Comparison of ENCODE assay signal across 9 mouse cellular contexts in genomic region chr19:46499539-46499835, GRCm38 (mm10). TPM values are rescaled to one million over a fixed set of nuclear protein-coding genes. Genes with fewer than 3 reads are reported as not detected.
DNase-seq lines count a peak whose midpoint lies in the region; ATAC-seq and TF ChIP-seq lines count a peak whose summit lies in the region.
"Had no signal": no experiment of that assay in that cellular context is flagged by ENCODE, and none has a peak within 500 bp of the region (broad histone marks: within the 10 kb centered on the region; RNA-seq: fewer than 3 reads in every experiment).

No protein-coding gene starts in this region.

- H3K27me3 ChIP-seq in kidney, embryonic 16.5 days (ENCODE audit: insufficient read depth, low read length): no peaks in the 10 kb centered on the region
- H3K27me3 ChIP-seq in embryonic facial prominence, embryonic 13.5 days: no peaks in the 10 kb centered on the region
- H3K27me3 ChIP-seq in intestine, embryonic 15.5 days (replicated peaks): no peaks in the 10 kb centered on the region
- H3K27me3 ChIP-seq in myocyte (ENCODE audit: control insufficient read depth, insufficient read depth, insufficient read length): no peaks in the 10 kb centered on the region
- H3K27me3 ChIP-seq: Patski had no signal

- 0% methylated on average over 3 of the region's 3 CpGs for WGBS in kidney, embryonic 16.5 days
- WGBS in embryonic facial prominence, embryonic 13.5 days: 0% methylated on average over 3 of the region's 3 CpGs
- 3% methylated on average over 3 of the region's 3 CpGs for WGBS in intestine, embryonic 15.5 days

- H3K27ac ChIP-seq in kidney, embryonic 16.5 days (ENCODE audit: low read length): peak overlapping the region; percentile 89
- peak overlapping the region; percentile 83 for H3K27ac ChIP-seq in embryonic facial prominence, embryonic 13.5 days
- peak overlapping the region; percentile 30; the same call in 1 of the 2 replicates for H3K27ac ChIP-seq in intestine, embryonic 15.5 days

- ATAC-seq in kidney, embryonic 16.5 days (ENCODE audit: low FRiP score, low TSS enrichment): no peak
- ATAC-seq in embryonic facial prominence, embryonic 13.5 days (ENCODE audit: insufficient number of reproducible peaks, insufficient read depth, low FRiP score, low TSS enrichment, low read depth): no peak
- ATAC-seq in intestine, embryonic 15.5 days: no peak

- peak overlapping the region; percentile 61 for H3K9ac ChIP-seq in kidney, embryonic 16.5 days (replicated peaks; ENCODE audit: low read length)
- H3K9ac ChIP-seq in embryonic facial prominence, embryonic 13.5 days: 0 out of 2 replicates have a peak overlapping the region, but pooled peaks have one; percentile 55
- H3K9ac ChIP-seq in intestine, embryonic 15.5 days: no peak overlapping the region

- H3K4me3 ChIP-seq in kidney, embryonic 16.5 days (ENCODE audit: low read length): peak overlapping the region; percentile 29
- H3K4me3 ChIP-seq in embryonic facial prominence, embryonic 13.5 days: peak overlapping the region; percentile 89
- peak overlapping the region; percentile 79 for H3K4me3 ChIP-seq in intestine, embryonic 15.5 days (replicated peaks)
- peak overlapping the region; percentile 99 for H3K4me3 ChIP-seq in myocyte

- peak overlapping the region; percentile 46 for H3K4me2 ChIP-seq in kidney, embryonic 16.5 days (replicated peaks; ENCODE audit: low read depth, low read length)
- peak overlapping the region; percentile 98 for H3K4me2 ChIP-seq in embryonic facial prominence, embryonic 13.5 days
- H3K4me2 ChIP-seq in intestine, embryonic 15.5 days (replicated peaks): peak overlapping the region; percentile 87
- H3K4me2 ChIP-seq in myocyte (ENCODE audit: low read depth): peak overlapping the region; percentile 93

- no peaks in the 10 kb centered on the region for H3K9me3 ChIP-seq in kidney, embryonic 16.5 days (ENCODE audit: low read length)
- no peaks in the 10 kb centered on the region for H3K9me3 ChIP-seq in embryonic facial prominence, embryonic 13.5 days
- H3K9me3 ChIP-seq in intestine, embryonic 15.5 days: no peaks in the 10 kb centered on the region

- DNase-seq in kidney, postnatal 14 days: no peak
- no peak for DNase-seq in right cerebral cortex, postnatal 14 days
- no peak for DNase-seq in adrenal gland, postnatal 4 days (ENCODE audit: low spot score in 2 of 2)
- DNase-seq in layer of hippocampus, adult 9-10 months (ENCODE audit: low spot score): no peak

- peak overlapping the region; percentile 85 for H3ac ChIP-seq in myocyte (ENCODE audit: control insufficient read depth, insufficient read length)

- no peaks in the 10 kb centered on the region for H3K36me3 ChIP-seq in kidney, embryonic 16.5 days (ENCODE audit: insufficient read depth, low read length)
- no peaks in the 10 kb centered on the region for H3K36me3 ChIP-seq in embryonic facial prominence, embryonic 13.5 days
- H3K36me3 ChIP-seq in intestine, embryonic 15.5 days: no peaks in the 10 kb centered on the region
- no peaks in the 10 kb centered on the region for H3K36me3 ChIP-seq in myocyte (ENCODE audit: control insufficient read depth, insufficient read depth)

- H3K4me1 ChIP-seq in kidney, embryonic 16.5 days (ENCODE audit: insufficient read depth, low read length): peaks cover 10% of the 10 kb centered on the region
- peaks cover 18% of the 10 kb centered on the region for H3K4me1 ChIP-seq in embryonic facial prominence, embryonic 13.5 days
- H3K4me1 ChIP-seq in intestine, embryonic 15.5 days (replicated peaks): peaks cover 3% of the 10 kb centered on the region; the same call in 1 of the 2 replicates

- H3K79me2 ChIP-seq in myocyte (ENCODE audit: control insufficient read depth, insufficient read depth): peaks cover 15% of the 10 kb centered on the region

- no peak for TF ChIP-seq POLR2A in myocyte (IDR thresholded peaks at IDR 0.05; ENCODE audit: insufficient read length, low read depth)

TF ChIP-seq in myocyte, 11 proteins besides CTCF, POLR2A, EP300 and RAD21:
- TF ChIP-seq POLR2AphosphoS2 (IDR thresholded peaks at IDR 0.05; ENCODE audit: insufficient read length, low read depth) (no peak), MYOG (IDR thresholded peaks at IDR 0.05; ENCODE audit: control insufficient read depth in 1 of 3, insufficient read depth in 1 of 3, insufficient read length in 2 of 3, low read depth in 2 of 3) (no peak), TCF3 (IDR thresholded peaks at IDR 0.05; ENCODE audit: insufficient read length, low read depth) (no peak), E2F4 (IDR thresholded peaks at IDR 0.05; ENCODE audit: insufficient read depth) (no peak), MYOD1 (IDR thresholded peaks at IDR 0.05; ENCODE audit: control insufficient read depth in 1 of 3, insufficient read length in 2 of 3, low read depth in 2 of 3) (no peak), TCF12 (IDR thresholded peaks at IDR 0.05; ENCODE audit: insufficient read depth, poor library complexity, severe bottlenecking) (no peak), SRF (IDR thresholded peaks at IDR 0.05; ENCODE audit: control insufficient read depth, insufficient read length, low read depth) (no peak), REST (IDR thresholded peaks at IDR 0.05; ENCODE audit: insufficient read depth, insufficient read length) (no peak), CEBPB (IDR thresholded peaks at IDR 0.05; ENCODE audit: insufficient read depth, poor library complexity, severe bottlenecking) (no peak), USF1 (IDR thresholded peaks at IDR 0.05; ENCODE audit: low read depth) (no peak), MAX (IDR thresholded peaks at IDR 0.05; ENCODE audit: low read depth) (no peak)

RNA-seq across cellular contexts. Expression of gene Trim8, which starts 2.0 kb away (rescaled TPM):
- polyA plus RNA-seq in kidney, embryonic 16.5 days (2015; fragmentation: Nextera tagmentation; extraction: Ambion mirVana): 22.2 and 26.0 TPM in 2 replicates
- 16.7 and 17.6 TPM in 2 replicates for polyA plus RNA-seq in embryonic facial prominence, embryonic 13.5 days (2015; fragmentation: Nextera tagmentation; extraction: Ambion mirVana)
- polyA plus RNA-seq in intestine, embryonic 15.5 days (2015; fragmentation: Nextera tagmentation; extraction: Ambion mirVana): 16.4 and 17.3 TPM in 2 replicates
- polyA plus RNA-seq in myocyte (2012; fragmentation: generic; extraction: Trizol): 42.3 TPM
- 10 to 100 TPM; 60.5 to 70.3 TPM for total RNA-seq in adrenal gland, postnatal 4 days (2021)

Comparison
In these comparisons a context has a peak if more than half of its experiments do, and no peak if none do; other contexts are left out.
1. H3K27ac ChIP-seq: peak in every context shown above with its lines; median percentile 89 in kidney, embryonic 16.5 days; 83 in embryonic facial prominence, embryonic 13.5 days; 30 in intestine, embryonic 15.5 days.
2. H3K4me2 ChIP-seq: peak in every context shown above with its lines; median percentile 98 in embryonic facial prominence, embryonic 13.5 days; 93 in myocyte; 87 in intestine, embryonic 15.5 days; 46 in kidney, embryonic 16.5 days.
3. H3K4me3 ChIP-seq: peak in every context shown above with its lines; median percentile 99 in myocyte; 89 in embryonic facial prominence, embryonic 13.5 days; 79 in intestine, embryonic 15.5 days; 29 in kidney, embryonic 16.5 days.